Mouse (Mus musculus) hindbrain, postnatal 0 days (tissue): ENCODE results near the gene Trpm8. TPM values are rescaled to one million over a fixed set of nuclear protein-coding genes. Genes with fewer than 3 reads are reported as not detected.

Source experiments
- ATAC-seq: fragments of 200-750 bp; cut with Nextera tagmentation; 2 replicates; pipeline ENCODE4 v1.8.0; 2017; ENCODE audit warnings: mild to moderate bottlenecking, moderate TSS enrichment, moderate library complexity
- DNase-seq: peaks from one replicate; pipeline ENCODE4 v3.0.0-alpha.2; 2015; ENCODE audit warnings: low spot score
- H3K27ac ChIP-seq: fragments of 300-500 bp; sonication (generic); 2 replicates; pipeline ENCODE4 v1.5.1; 2014; ENCODE audit warnings: mild to moderate bottlenecking
- H3K27me3 ChIP-seq: fragments of 300-500 bp; sonication (generic); 2 replicates; pipeline ENCODE4 v1.6.1; 2014; ENCODE audit warnings: low read length, mixed read lengths; ENCODE audit not compliant: insufficient read depth
- H3K36me3 ChIP-seq: fragments of 300-500 bp; sonication (generic); 2 replicates; pipeline ENCODE4 v1.6.1; 2014; ENCODE audit warnings: low read length, mixed read lengths; ENCODE audit not compliant: insufficient read depth
- H3K4me1 ChIP-seq: fragments of 300-500 bp; sonication (generic); 2 replicates; pipeline ENCODE4 v1.6.1; 2014; ENCODE audit warnings: antibody characterized with exemption, low read length, mixed read lengths; ENCODE audit not compliant: insufficient read depth
- H3K4me2 ChIP-seq: fragments of 300-500 bp; sonication (generic); 2 replicates; pipeline ENCODE4 v1.6.1; 2014; ENCODE audit warnings: low read depth, mild to moderate bottlenecking, low read length, moderate library complexity, mixed read lengths
- H3K4me3 ChIP-seq: fragments of 300-500 bp; sonication (generic); 2 replicates; pipeline ENCODE4 v1.5.1; 2014; ENCODE audit warnings: low read length
- H3K9ac ChIP-seq: fragments of 300-500 bp; sonication (generic); replicated peaks from 2 replicates; pipeline ENCODE4 v1.6.1; 2014; ENCODE audit warnings: mild to moderate bottlenecking, low read length, moderate library complexity, mixed read lengths
- H3K9me3 ChIP-seq: fragments of 300-500 bp; sonication (generic); 2 replicates; pipeline ENCODE4 v1.6.1; 2016; ENCODE audit warnings: low read length, mixed read lengths
- CTCF ChIP-seq: IDR thresholded peaks from 2 replicates; pipeline ENCODE4 v1.5.1; 2016; ENCODE audit warnings: antibody characterized with exemption, control low read depth, low read depth
- whole genome bisulfite sequencing: fragments of 180-500 bp; shearing (Covaris S2); extraction: QIAGEN DNeasy Blood & Tissue Kit; methylation state at CpG from one replicate; pipeline ENCODE4 v1.1.7; 2014; 5-methylcytosine and 5-hydroxymethylcytosine counted together
- polyA plus RNA-seq: library from polyadenylated mRNA; unstranded; fragments of >200 nt; fragmentation: Nextera tagmentation; extraction: Ambion mirVana; gene quantifications from 2 replicates; pipeline ENCODE4 v1.2.1, GENCODE M21; 2015
- total RNA-seq: library from RNA; depleted of rRNA; stranded (reverse); fragments of >200 nt; gene quantifications from 2 replicates; pipeline ENCODE4 v1.2.3, GENCODE M21; 2014

The Trpm8 gene
- total and polyA plus RNA-seq, 2 experiments from 2014 or later: 0.05 to 0.11 TPM

DNA sequence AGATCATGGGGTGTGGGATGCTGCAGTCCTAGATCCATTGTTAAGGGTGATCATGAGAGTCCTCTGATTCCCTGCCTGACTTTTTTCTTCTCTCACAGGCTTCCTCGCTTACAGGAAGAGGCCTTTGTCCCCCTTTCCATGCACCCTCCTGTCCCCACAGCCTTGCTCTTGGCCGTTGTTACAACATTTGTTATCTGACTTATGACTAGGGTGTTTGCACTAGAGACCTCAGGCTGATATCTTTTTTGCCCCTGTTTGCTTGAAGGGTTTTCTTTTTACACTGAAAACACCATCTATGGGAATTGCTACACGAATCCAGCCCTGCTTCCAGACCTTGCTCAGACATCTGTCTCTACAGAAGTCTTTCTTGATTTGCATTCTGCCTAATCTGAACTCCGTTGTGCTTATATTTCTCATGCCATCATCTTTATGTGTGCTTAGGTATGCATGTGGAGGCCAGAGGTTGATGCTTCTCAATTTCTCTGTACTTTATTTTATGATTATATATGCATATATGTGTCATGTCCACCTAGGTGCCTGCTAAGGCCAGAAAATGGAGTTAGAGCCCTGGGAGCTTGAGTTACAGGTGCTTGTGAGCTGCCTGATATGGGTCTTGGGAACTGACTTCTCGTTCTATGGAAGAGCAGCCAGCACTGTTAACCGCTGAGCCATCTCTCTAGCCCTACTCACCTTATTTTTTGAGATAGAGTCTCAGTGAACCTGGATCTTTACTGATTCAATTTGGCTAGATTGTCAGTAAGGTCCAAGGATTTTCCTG is 27.7 kb downstream of the Trpm8 start:
- Histone ChIP-seq H3K27ac (no peak overlapping the region), H3K9me3 (peaks cover 95% of the 10 kb centered on the region), H3K4me3 (no peak overlapping the region), H3K4me1 (no peaks in the 10 kb centered on the region), H3K27me3 (no peaks in the 10 kb centered on the region), H3K9ac (no peak overlapping the region), H3K36me3 (no peaks in the 10 kb centered on the region), H3K4me2 (no peak overlapping the region)
- no peak for ATAC-seq
- no peak for TF ChIP-seq CTCF
- WGBS: 45% methylated on average over 6 of the region's 6 CpGs
- no peak for DNase-seq

- no peaks in the 10 kb centered on the region for H3K36me3 ChIP-seq
- H3K4me2 ChIP-seq: no peak overlapping the region
- H3K4me1 ChIP-seq: no peaks in the 10 kb centered on the region
- WGBS: 50% methylated on average over 1 of the region's 1 CpGs
- H3K27me3 ChIP-seq: no peaks in the 10 kb centered on the region
- TF ChIP-seq CTCF: no peak
- no peak overlapping the region for H3K9ac ChIP-seq
- no peak overlapping the region for H3K27ac ChIP-seq
- ATAC-seq (no peak), DNase-seq (no peak)
- peaks cover 85% of the 10 kb centered on the region for H3K9me3 ChIP-seq
- H3K4me3 ChIP-seq: no peak overlapping the region
Measured at GRCm38 (mm10) chr1:88306543-88306942, 29.1 kb downstream of the Trpm8 start.

DNA sequence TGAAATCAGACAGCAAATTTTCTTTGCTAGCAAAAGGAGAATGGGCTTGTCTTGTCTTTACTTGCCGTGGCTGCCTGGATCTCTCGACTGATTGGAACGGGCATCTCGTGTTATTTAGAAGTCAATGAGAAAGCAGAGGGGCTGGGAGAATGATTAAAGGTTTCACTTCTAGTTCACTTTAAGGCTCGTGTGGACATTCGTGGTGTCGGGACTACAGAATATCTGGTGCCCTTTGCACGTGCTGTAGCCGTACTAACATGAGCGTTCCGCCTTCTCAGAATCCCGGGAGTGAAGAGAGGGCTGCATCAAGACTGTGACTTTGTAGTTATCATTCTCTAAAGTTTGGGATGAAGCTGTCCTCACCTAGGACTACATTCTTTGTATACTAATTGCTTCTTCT is 29.7 kb downstream of the Trpm8 start:
- no peak for TF ChIP-seq CTCF
- 67% methylated on average over 12 of the region's 12 CpGs for WGBS
- peaks cover 79% of the 10 kb centered on the region for H3K9me3 ChIP-seq
- DNase-seq: no peak
- no peak overlapping the region for H3K4me3 ChIP-seq
- H3K27me3 ChIP-seq: no peaks in the 10 kb centered on the region
- no peak for ATAC-seq
- H3K36me3 ChIP-seq: no peaks in the 10 kb centered on the region
- H3K27ac ChIP-seq: no peak overlapping the region
- H3K4me1 ChIP-seq: no peaks in the 10 kb centered on the region
- no peak overlapping the region for H3K9ac ChIP-seq
- H3K4me2 ChIP-seq: no peak overlapping the region

DNA sequence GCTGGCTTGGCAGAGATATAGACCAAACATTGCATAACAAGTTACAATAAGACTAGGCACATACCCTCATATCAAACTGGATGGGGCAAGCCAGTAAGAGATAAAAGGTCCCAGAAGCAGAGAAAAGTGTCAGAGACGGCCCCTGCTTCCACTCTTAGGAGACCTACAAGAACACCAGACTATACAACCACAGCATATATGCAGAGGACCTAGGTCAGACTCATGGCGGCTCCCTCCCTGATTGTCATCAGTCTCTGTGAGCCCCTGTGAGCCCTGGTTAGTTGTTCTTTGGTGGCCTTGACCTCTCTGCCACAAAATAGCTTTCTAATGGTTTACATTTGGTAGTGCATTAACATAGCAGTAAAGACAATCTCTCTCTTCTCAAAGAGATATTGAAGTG is 31.6 kb downstream of the Trpm8 start:
- Histone ChIP-seq H3K9me3 (peaks cover 63% of the 10 kb centered on the region), H3K4me2 (no peak overlapping the region), H3K4me1 (no peaks in the 10 kb centered on the region), H3K27me3 (no peaks in the 10 kb centered on the region), H3K4me3 (no peak overlapping the region), H3K9ac (no peak overlapping the region), H3K27ac (no peak overlapping the region), H3K36me3 (no peaks in the 10 kb centered on the region)
- DNase-seq (no peak), ATAC-seq (no peak)
- no peak for TF ChIP-seq CTCF
- 50% methylated on average over 2 of the region's 2 CpGs for WGBS

- WGBS: 51% methylated on average over 3 of the region's 3 CpGs
- no peak for TF ChIP-seq CTCF
- no peak for ATAC-seq
Measured at GRCm38 (mm10) chr1:88309905-88310304, 32.4 kb downstream of the Trpm8 start.

GRCm38 (mm10) chr1:88310349-88310748 is 32.9 kb downstream of the Trpm8 start:
- Histone ChIP-seq H3K4me1 (no peaks in the 10 kb centered on the region), H3K4me2 (no peak overlapping the region), H3K4me3 (no peak overlapping the region), H3K36me3 (no peaks in the 10 kb centered on the region), H3K27me3 (no peaks in the 10 kb centered on the region), H3K9me3 (peaks cover 50% of the 10 kb centered on the region), H3K9ac (no peak overlapping the region), H3K27ac (no peak overlapping the region)
- ATAC-seq (no peak), DNase-seq (no peak)
- TF ChIP-seq CTCF: no peak
- 67% methylated on average over 3 of the region's 3 CpGs for WGBS

More at GRCm38 (mm10) chr1:88309905-88310304, 32.4 kb downstream of the Trpm8 start:
- H3K4me3 ChIP-seq: no peak overlapping the region
- no peaks in the 10 kb centered on the region for H3K4me1 ChIP-seq
- peaks cover 54% of the 10 kb centered on the region for H3K9me3 ChIP-seq
- H3K27ac ChIP-seq: no peak overlapping the region
- no peaks in the 10 kb centered on the region for H3K27me3 ChIP-seq
- no peak overlapping the region for H3K9ac ChIP-seq
- no peak overlapping the region for H3K4me2 ChIP-seq
- no peaks in the 10 kb centered on the region for H3K36me3 ChIP-seq
- DNase-seq: no peak

DNA sequence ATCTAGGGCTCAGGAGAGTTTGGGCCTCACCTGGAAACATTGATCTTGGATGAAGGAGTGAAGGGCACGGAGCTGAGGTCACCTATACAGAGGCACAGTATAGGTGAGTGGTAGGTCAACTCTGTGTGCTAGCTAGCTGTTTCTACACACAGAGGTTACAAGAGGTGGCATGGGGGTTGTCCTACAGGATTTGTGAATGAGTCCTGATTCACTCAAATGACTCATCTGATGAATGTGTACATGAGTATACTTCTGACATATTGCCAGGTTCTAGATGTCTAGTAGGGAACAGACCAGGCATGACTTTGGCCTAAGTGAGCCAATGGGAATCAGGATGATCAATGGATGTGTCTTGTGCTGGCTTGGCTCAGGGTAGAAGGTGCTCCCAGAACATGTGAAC is 39.8 kb downstream of the Trpm8 start:
- no peak overlapping the region for H3K4me2 ChIP-seq
- 100% methylated on average over 1 of the region's 1 CpGs for WGBS
- no peak for ATAC-seq
- no peak for TF ChIP-seq CTCF
- H3K4me1 ChIP-seq: no peaks in the 10 kb centered on the region
- H3K9ac ChIP-seq: no peak overlapping the region
- H3K27ac ChIP-seq: no peak overlapping the region
- H3K36me3 ChIP-seq: no peaks in the 10 kb centered on the region
- no peak overlapping the region for H3K4me3 ChIP-seq
- H3K9me3 ChIP-seq: no peaks in the 10 kb centered on the region
- no peak for DNase-seq
- H3K27me3 ChIP-seq: no peaks in the 10 kb centered on the region
